Mouse (Mus musculus) stomach, postnatal 0 days (tissue): ENCODE results near the gene Timm29. TPM values are rescaled to one million over a fixed set of nuclear protein-coding genes. Genes with fewer than 3 reads are reported as not detected.

ENCODE experiments used
- ATAC-seq: fragments of 200-750 bp; cut with Nextera tagmentation; 2 replicates; pipeline ENCODE4 v1.8.0; 2017; ENCODE audit not compliant: low FRiP score, low TSS enrichment
- DNase-seq: peaks from one replicate; pipeline ENCODE4 v3.0.0-alpha.2; 2016; ENCODE audit warnings: low spot score
- H3K27ac ChIP-seq: fragments of 300-500 bp; sonication (generic); replicated peaks from 2 replicates; pipeline ENCODE4 v1.5.1; 2014; ENCODE audit warnings: mild to moderate bottlenecking, control low read depth
- H3K27me3 ChIP-seq: fragments of 300-500 bp; sonication (generic); 2 replicates; pipeline ENCODE4 v1.6.1; 2014; ENCODE audit warnings: low read length; ENCODE audit not compliant: control insufficient read depth, insufficient read depth
- H3K36me3 ChIP-seq: fragments of 300-500 bp; sonication (generic); 2 replicates; pipeline ENCODE4 v1.6.1; 2014; ENCODE audit warnings: low read length, mixed read lengths; ENCODE audit not compliant: control insufficient read depth, insufficient read depth
- H3K4me1 ChIP-seq: fragments of 300-500 bp; sonication (generic); replicated peaks from 2 replicates; pipeline ENCODE4 v1.6.1; 2014; ENCODE audit warnings: antibody characterized with exemption; ENCODE audit not compliant: control insufficient read depth, insufficient read depth
- H3K4me2 ChIP-seq: fragments of 300-500 bp; sonication (generic); replicated peaks from 2 replicates; pipeline ENCODE4 v1.6.1; 2014; ENCODE audit warnings: low read depth, mild to moderate bottlenecking, control low read depth, moderate library complexity
- H3K4me3 ChIP-seq: fragments of 300-500 bp; sonication (generic); 2 replicates; pipeline ENCODE4 v1.5.1; 2014; ENCODE audit warnings: low read depth, low read length, control low read depth
- H3K9ac ChIP-seq: fragments of 300-500 bp; sonication (generic); 2 replicates; pipeline ENCODE4 v1.6.1; 2014; ENCODE audit warnings: mild to moderate bottlenecking, low read length, control low read depth, mixed read lengths
- H3K9me3 ChIP-seq: fragments of 300-500 bp; sonication (generic); 2 replicates; pipeline ENCODE4 v1.6.1; 2016; ENCODE audit warnings: low read length; ENCODE audit not compliant: control insufficient read depth
- CTCF ChIP-seq: IDR thresholded peaks from 2 replicates; pipeline ENCODE4 v1.5.1; 2016; ENCODE audit warnings: antibody characterized with exemption, low read depth, mild to moderate bottlenecking, moderate library complexity
- EP300 ChIP-seq: optimal IDR thresholded peaks from 2 replicates; pipeline ENCODE3; 2016; ENCODE audit warnings: antibody characterized with exemption
- WGBS: fragments of 180-500 bp; shearing (Covaris S2); extraction: QIAGEN DNeasy Blood & Tissue Kit; methylation state at CpG from one replicate; pipeline ENCODE4 v1.1.7; 2014; 5-methylcytosine and 5-hydroxymethylcytosine counted together
- polyA plus RNA-seq: library from polyadenylated mRNA; unstranded; fragments of >200 nt; fragmentation: Nextera tagmentation; extraction: Ambion mirVana; gene quantifications from 2 replicates; pipeline ENCODE4 v1.2.1, GENCODE M21; 2015

Timm29 gene
- polyA plus RNA-seq, 1 experiment from 2014 or later = 16.5 TPM

DNA sequence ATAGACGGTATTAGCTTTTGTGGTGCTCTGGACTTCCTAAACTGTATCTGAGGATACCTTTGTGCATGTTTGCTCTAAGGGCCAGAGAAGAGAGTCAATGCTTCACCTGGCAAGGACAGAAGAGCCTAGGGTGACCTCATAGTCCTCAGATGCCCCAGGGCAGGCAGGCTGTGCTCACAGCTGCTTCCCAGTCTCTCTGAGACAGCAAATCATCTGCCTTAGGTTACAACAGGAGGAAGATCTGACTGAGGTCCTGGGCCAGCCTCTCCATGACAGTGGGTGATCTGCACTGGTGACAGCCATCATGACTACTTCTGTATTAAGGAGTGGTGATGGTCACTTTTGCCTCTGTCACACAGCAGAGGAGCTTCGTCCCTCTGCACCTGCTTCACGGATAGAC, 33.4 kb upstream of the Timm29 start:
- Histone ChIP-seq H3K27ac (no peak overlapping the region), H3K9me3 (no peaks in the 10 kb centered on the region), H3K36me3 (peaks cover 4% of the 10 kb centered on the region; the same call in 1 of the 2 replicates), H3K4me1 (no peaks in the 10 kb centered on the region), H3K9ac (no peak overlapping the region), H3K4me2 (no peak overlapping the region), H3K27me3 (no peaks in the 10 kb centered on the region), H3K4me3 (no peak overlapping the region)
- WGBS = 96% methylated on average over 3 of the region's 3 CpGs
- TF ChIP-seq EP300 (no peak), CTCF (no peak)
- DNase-seq = no peak
- ATAC-seq = no peak

DNA sequence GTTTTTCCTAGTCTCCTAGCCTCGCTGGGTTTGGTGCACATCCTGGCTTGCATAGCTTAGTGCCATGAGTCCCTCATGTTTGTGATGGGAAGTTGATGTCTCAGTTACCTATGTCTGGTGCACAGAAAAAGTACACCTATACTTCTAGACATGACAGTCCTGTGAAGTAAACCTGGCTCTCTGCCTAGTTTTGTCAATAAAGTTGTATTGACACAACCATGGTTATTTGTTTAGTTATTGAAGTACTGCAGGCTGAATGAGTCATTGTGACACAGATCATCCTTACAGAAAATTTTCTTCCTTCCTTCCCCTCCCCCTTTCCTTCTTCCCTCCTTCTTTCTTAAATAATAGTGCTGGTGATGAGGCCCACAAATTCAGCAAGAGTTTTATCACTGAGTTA, 28.1 kb upstream of the Timm29 start:
- Histone ChIP-seq H3K4me3 (no peak overlapping the region), H3K4me1 (no peaks in the 10 kb centered on the region), H3K9me3 (no peaks in the 10 kb centered on the region), H3K36me3 (peaks cover 8% of the 10 kb centered on the region; the same call in 1 of the 2 replicates), H3K27ac (no peak overlapping the region), H3K27me3 (no peaks in the 10 kb centered on the region), H3K9ac (no peak overlapping the region), H3K4me2 (no peak overlapping the region)
- WGBS = 63% methylated on average over 1 of the region's 1 CpGs
- ATAC-seq (peak; percentile 52), DNase-seq (no peak)
- no peak for TF ChIP-seq CTCF
- no peak for TF ChIP-seq EP300

DNA sequence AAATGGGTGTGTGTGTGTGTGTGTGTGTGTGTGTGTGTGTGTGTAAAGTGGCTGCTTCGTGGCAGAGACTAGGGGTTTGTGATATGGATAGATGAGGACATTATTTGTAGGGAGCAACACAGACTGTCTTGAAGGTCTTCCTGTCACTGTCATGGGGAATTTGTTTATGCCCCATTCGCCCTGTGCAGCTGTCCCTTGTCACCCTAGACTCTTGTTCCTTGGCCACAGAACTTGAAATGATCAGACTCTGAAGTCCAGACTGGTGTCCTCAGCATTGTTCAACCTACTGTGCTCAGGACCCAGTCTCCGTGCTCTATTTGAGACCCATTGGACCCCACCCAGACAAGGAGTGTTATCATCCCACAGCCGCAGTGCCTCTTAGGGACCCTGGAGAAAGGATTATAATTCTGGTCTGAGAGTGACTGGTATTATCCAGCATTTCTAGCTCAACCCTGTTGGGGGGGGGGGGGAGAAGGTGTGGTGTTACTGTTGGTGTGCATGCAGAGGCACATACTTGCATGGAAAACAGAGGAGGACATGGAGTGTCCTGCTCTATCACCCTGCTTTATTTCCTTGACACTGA, 27.4 kb upstream of the Timm29 start:
- H3K9ac ChIP-seq = no peak overlapping the region
- H3K4me3 ChIP-seq = no peak overlapping the region
- H3K9me3 ChIP-seq = no peaks in the 10 kb centered on the region
- DNase-seq = no peak
- TF ChIP-seq CTCF (no peak), EP300 (no peak)
- no peaks in the 10 kb centered on the region for H3K4me1 ChIP-seq
- no peaks in the 10 kb centered on the region for H3K27me3 ChIP-seq
- no peak; the same call in 1 of the 2 replicates for ATAC-seq
- peaks cover 12% of the 10 kb centered on the region; the same call in 1 of the 2 replicates for H3K36me3 ChIP-seq
- WGBS = 64% methylated on average over 4 of the region's 4 CpGs
- no peak overlapping the region for H3K27ac ChIP-seq
- H3K4me2 ChIP-seq = no peak overlapping the region

DNA sequence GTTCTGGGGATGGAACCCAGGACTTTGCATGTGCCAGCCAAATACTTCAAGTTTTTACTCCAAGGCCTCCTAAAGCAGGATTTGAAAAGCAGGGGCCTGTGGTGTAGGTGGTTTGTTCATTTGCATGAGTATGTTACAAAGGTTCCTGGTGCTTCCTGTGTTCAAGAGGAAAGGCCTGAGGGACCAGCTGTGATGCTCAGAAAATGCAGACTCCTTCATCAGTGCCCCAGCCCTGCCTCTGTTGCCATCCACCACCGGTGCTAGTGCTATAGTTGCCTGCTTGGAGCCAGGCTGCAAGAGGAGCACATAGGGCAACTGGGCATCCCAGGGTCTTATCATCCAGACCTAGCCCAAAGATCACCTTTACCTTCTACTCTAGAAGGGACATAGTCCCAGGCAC, 26.0 kb upstream of the Timm29 start:
- DNase-seq = no peak
- TF ChIP-seq CTCF (no peak), EP300 (no peak)
- 86% methylated on average over 1 of the region's 1 CpGs for WGBS

DNA sequence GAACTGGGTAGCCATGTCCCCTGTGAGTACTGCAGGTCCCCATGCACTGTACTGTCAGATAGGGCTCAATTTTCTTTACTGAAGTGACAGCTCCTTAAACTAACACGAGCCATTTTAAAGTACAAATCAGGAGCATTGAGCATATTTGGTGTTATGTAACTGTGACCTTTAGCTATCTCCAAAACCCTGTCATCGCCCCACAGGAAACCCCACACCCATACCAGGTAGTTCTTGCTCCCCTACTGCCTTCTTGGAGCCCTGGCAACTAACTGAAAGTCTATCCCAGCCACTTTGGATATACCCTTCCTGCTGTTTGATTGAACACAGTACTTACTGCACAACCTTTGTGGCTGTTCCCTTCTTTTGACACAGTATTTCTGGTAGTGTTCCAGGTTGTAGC, 25.5 kb upstream of the Timm29 start:
- H3K4me1 ChIP-seq = no peaks in the 10 kb centered on the region
- no peaks in the 10 kb centered on the region for H3K27me3 ChIP-seq
- H3K4me2 ChIP-seq = no peak overlapping the region
- H3K4me3 ChIP-seq = no peak overlapping the region
- no peak overlapping the region for H3K9ac ChIP-seq
- TF ChIP-seq CTCF (no peak), EP300 (no peak)
- ATAC-seq (no peak), DNase-seq (no peak)
- H3K9me3 ChIP-seq = no peaks in the 10 kb centered on the region
- no peak overlapping the region for H3K27ac ChIP-seq
- H3K36me3 ChIP-seq = peaks cover 24% of the 10 kb centered on the region; the same call in 1 of the 2 replicates
- 69% methylated on average over 2 of the region's 2 CpGs for WGBS

More for the DNA sequence above, 26.0 kb upstream of the Timm29 start:
- H3K4me1 ChIP-seq = no peaks in the 10 kb centered on the region
- no peaks in the 10 kb centered on the region for H3K27me3 ChIP-seq
- no peaks in the 10 kb centered on the region for H3K9me3 ChIP-seq
- no peak overlapping the region for H3K27ac ChIP-seq
- H3K4me2 ChIP-seq = no peak overlapping the region
- H3K4me3 ChIP-seq = no peak overlapping the region
- ATAC-seq = no peak
- H3K9ac ChIP-seq = no peak overlapping the region
- peaks cover 20% of the 10 kb centered on the region; the same call in 1 of the 2 replicates for H3K36me3 ChIP-seq

DNA sequence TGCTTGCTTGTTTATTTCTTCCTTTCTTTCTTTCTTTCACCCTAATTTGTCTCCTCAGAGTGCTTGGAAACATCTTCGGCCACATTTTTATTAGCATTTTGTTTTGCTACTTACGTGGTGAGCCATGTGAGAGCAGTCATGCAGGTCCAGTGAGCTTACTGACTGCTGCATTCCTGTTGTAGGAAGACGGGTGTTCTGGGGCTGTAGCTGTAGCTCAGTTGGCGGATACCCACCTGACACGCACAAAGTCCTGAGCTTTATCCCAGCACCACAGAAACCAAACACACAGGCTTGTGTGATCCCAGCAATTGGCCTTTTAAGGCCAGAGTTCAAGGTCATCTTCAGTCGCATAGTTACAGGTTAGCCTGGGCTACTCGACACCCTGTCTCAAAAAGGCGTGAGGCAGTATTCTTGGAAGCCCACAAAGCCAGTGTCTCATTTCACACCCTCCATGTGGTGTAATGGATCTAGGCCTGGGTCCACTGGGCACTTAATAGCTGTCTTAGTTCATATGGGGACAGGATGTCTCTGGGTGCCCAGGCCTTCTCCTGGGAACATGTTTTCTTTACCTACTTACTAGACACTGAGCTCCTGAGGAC, 23.8 kb upstream of the Timm29 start:
- Histone ChIP-seq H3K9ac (no peak overlapping the region), H3K27ac (no peak overlapping the region), H3K9me3 (no peaks in the 10 kb centered on the region), H3K4me1 (no peaks in the 10 kb centered on the region), H3K36me3 (peaks cover 23% of the 10 kb centered on the region; the same call in 1 of the 2 replicates), H3K4me2 (no peak overlapping the region), H3K4me3 (no peak overlapping the region), H3K27me3 (no peaks in the 10 kb centered on the region)
- ATAC-seq (no peak), DNase-seq (no peak)
- TF ChIP-seq CTCF = no peak
- TF ChIP-seq EP300 = no peak
- WGBS = 84% methylated on average over 8 of the region's 8 CpGs
